Mouse (Mus musculus): ENCODE results near the gene Gm15517. TPM values are rescaled to one million over a fixed set of nuclear protein-coding genes. Genes with fewer than 3 reads are reported as not detected.

The Gm15517 gene
- polyA plus RNA-seq (2012; rRNA removed): not detected in 2 replicates

DNA sequence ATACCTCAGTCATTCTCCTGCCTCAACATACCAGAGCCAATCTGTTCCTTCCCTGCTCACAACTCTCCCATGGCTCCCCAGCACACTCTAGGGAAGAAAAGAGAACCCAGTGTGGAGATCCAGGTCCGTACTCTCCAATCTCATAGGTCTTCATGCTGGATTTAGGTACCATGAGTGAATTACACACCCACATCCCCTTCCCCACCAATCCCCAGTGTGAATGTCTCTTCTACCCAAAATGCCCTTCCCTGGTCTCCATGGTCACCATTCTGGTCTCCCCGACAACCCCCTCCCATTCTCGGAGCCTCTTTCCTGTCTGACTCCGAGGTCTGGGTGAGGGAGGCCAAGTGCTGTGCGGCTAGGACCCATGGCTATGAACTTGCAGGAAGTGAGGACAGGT lies at the start of gene Gm15517:
Gene Gm15517 (plus strand): TSS at position 301 of the 400 bp plus-strand sequence.

DNA sequence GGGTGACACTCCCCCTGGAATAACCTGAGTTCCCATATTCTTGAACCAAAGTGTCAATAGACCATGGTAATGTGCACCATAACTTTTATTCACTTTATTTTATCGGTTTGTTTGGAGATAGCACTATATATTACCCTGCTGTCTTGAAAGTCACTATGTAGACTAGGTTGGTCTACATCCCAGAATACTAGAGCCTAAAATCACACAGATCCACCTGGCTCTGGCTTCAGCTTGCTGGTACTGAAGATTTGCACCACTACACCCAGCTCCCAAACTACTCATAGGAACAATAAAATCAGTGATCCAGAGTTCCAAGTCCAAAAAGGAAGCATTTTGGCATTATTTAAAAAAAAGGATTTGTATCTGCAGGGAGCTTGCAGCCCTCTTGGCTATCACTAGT lies 45.6 kb upstream of the Gm15517 start, which contains the start of gene Klk1b5:
Gene Klk1b5 (plus strand): TSS at position 301 of the 400 bp plus-strand sequence.

DNA sequence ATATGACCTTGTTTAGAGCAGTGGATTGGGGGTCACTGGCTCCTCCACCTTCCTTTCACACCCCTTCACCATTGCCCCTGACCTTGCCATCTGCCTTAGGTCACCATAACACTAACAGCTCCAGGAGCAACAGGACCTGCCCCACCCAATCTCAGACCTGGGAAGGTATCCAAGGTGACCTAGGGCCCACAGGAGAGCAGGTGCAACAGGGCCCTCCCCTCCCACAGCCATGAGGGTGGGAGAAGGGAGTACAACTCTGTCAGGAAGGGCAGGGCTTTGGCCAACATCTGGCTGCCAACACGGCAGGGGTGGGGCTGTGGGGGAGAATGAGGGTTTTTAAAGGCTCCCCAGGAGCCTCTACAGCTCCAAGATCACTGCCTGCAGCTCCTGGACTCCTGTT lies 36.2 kb upstream of the Gm15517 start, which contains the start of gene Klk1:
Gene Klk1 (plus strand): TSS at position 285 of the 400 bp plus-strand sequence.

DNA sequence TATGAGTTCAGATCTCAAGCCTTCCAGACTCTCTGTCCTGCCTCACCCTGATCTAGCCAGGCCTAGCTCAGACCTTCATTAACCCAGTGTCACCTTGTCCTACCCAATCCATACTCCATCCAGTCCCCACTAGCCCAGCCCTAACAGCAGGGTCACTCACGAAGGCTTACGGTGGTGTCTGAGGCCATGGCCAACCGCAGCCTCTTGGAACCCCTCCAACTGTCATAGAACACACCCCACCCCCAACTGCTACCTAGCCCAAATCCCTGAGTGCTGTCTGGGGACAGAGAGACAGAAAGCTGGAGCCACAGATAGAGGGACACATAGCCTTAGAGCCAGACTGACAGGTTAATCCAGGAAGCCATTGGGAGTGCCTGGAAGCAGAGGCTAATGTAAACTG lies 25.3 kb upstream of the Gm15517 start, which contains the start of gene Gm36864:
Gene Gm36864 (plus strand): TSS at position 269 of the 400 bp plus-strand sequence.

DNA sequence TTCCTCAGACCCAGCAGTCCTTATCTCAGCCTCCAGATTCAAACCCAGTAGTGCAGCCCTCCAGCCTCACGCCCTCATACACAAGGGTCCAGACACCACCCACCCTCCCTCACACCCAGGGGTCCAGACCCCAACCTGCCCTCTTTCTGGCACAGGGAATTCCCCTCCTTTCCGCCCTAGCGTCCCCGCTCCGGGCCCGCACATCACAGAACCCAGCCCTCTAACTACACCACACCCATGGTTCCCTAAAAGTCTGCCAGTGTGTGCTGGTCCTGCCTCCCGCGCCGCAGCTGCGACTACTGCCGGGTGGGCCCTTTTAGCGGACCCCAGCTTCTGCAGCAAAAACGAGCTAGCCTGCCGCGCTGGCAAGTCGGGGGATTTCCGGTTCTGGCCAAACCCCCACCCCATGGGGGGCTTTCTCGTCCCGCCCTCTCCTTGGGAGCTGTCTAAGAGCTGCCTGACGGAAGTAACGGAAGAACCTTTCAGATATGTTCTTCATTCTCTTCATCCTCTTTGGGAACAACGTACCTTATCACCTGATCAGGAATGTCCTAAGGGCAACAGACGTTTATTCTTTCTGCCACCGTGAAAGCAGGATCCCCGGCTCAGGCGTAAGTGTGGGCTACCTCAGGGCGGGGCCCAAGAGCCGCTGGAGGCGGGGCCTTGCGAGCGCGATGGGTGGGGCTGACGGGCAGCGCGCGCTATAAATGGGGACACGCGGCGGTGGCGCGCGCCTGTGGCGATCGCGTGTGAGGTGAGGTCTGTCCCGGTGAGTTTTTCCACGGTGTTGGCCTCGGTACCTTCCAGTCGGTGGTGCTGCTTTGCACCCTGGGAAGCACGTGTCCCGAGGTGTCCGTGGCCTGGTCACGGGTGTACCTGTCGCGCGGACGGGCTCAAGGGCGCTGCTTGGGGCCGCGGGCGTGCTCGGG lies 14.9 kb upstream of the Gm15517 start, which contains the start of the genes 1700028J19Rik and 2410002F23Rik:
Gene 1700028J19Rik (minus strand): TSS at position 641 of the 929 bp plus-strand sequence.
Gene 2410002F23Rik (plus strand): TSS at position 668 of the 929 bp plus-strand sequence.

DNA sequence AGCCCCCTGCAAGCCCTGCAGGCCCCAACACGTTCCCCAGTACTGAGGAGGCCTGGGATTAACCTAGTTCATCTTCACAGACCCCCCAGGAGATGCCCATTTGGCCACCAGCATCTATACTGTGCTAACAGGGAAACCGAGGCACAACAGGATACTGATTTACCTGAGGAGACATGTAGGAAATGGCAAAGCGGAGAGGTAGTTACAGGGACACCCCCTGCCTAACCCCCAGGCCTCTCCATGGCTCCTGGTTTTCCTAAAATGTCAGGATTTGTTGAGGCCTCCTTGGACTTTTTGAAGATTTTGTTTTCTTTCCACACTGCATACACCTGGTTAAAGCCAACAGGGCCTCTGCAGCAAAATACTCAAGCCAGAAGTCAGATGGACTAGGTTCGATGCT lies 4.0 kb upstream of the Gm15517 start, which contains the start of gene Acp4:
Gene Acp4 (minus strand): TSS at position 101 of the 400 bp plus-strand sequence.

DNA sequence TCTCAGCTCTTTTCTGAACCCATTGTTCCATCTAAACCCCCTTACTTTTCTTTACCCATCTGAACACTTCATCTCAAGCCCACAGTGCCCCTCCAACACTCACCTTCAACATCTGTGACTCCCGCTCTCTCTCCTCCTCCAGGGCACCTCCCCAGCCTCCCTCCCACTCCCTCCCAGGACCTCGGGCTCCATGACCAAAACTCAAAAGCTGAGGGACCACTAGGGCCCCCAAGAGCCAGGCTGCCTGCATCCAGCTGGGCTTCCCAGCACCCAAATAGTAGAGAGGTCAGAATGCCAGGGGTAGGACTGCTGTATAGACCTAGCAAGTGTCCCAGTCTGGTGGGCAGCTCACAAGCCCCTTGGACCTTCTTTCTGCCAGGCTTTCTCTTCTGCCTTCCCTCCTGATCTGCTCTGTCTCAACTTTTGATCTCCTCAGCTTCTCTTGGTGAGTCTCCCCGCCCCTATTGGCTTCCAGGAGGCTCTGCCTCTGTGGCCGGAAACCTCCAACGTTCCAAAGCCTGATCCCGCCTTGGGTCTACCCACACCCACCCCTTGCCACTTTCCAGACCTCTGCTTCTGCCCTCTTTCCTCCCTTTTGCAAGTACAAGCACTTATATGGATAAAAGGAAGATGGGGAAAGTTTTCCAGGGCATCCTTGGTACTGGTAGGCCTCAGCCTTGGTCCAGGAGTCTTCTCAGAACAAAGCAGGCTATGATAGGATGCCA lies 45.4 kb downstream of the Gm15517 start, which contains the start of gene Clec11a:
Gene Clec11a (minus strand): TSS at position 387 of the 725 bp plus-strand sequence.

DNA sequence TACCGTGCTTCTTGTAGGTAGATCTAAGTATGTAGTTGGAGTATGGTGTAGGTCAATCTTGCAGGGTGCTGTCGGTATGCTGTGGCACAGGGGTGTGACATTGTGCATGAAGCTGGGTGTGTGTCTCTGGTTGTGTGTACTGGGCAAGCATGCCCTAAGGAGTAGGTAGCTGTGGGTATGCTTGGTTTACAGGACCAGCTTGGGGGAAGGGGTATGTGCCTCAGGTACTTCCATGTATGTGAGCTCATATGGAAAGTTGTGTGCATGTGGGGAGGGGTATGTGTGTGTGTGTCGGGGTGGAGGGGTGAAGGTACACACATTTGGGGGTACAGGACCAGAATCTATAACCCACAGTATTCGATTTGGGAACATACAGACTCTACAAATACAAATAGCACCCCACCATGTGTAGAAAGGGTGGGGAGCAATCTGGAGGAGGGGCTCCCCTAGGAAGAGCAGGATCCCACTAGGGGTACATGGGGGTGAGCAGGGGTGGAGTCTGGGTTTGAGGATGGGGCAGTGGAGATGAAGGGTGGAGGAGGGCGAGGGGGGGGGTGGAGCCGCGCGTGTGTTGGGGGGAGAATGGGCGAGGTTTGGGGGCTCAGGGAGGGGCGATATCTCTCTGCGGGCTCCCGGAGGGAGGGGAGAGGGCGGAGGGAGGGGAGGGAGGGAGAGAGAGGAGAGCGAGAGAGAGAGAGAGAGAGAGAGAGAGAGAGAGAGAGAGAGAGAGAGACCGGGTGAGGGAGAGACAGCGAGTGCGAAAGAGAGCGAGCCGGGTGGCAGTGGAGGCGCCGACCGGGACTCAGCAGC lies 48.4 kb downstream of the Gm15517 start, which contains the start of gene Shank1:
Gene Shank1 (plus strand): TSS at position 779 of the 810 bp plus-strand sequence.

Other genes starting within 250 kb of the Gm15517 start
- gene Klk1b26, start 249.3 kb upstream of the Gm15517 start, polyA plus RNA-seq (2012; rRNA removed): not detected in 2 replicates
- gene Klk1b27, start 209.2 kb upstream of the Gm15517 start, polyA plus RNA-seq (2012; rRNA removed): 1.3 and 2.2 TPM in 2 replicates
- gene Klk1b21, start 159.1 kb upstream of the Gm15517 start, polyA plus RNA-seq (2012; rRNA removed): 10.8 and 17.1 TPM in 2 replicates
- 1.5 TPM in 1 of 2 replicates, not detected in the other for gene Klk1b22, start 148.8 kb upstream of the Gm15517 start, polyA plus RNA-seq (2012; rRNA removed)
- gene Klk1b16, start 124.7 kb upstream of the Gm15517 start, polyA plus RNA-seq (2012; rRNA removed): not detected in 2 replicates
- gene Klk1b24, start 73.2 kb upstream of the Gm15517 start, polyA plus RNA-seq (2012; rRNA removed): 4.4 and 5.6 TPM in 2 replicates
- gene Klk1b3, start 63.3 kb upstream of the Gm15517 start, polyA plus RNA-seq (2012; rRNA removed): not detected in 2 replicates
- gene Klk1b4, start 54.0 kb upstream of the Gm15517 start, polyA plus RNA-seq (2012; rRNA removed): not detected in 2 replicates
- gene Klk1b5, start 45.5 kb upstream of the Gm15517 start, polyA plus RNA-seq (2012; rRNA removed): 0.15 and 0.29 TPM in 2 replicates
- 10.3 and 15.0 TPM in 2 replicates for gene Klk1, start 36.1 kb upstream of the Gm15517 start, polyA plus RNA-seq (2012; rRNA removed)
- not detected in 2 replicates for gene Gm36864, start 25.3 kb upstream of the Gm15517 start, polyA plus RNA-seq (2012; rRNA removed)
- 1.7 and 1.9 TPM in 2 replicates for gene 1700028J19Rik, start 14.8 kb upstream of the Gm15517 start, polyA plus RNA-seq (2012; rRNA removed)
- gene 2410002F23Rik, start 14.7 kb upstream of the Gm15517 start, polyA plus RNA-seq (2012; rRNA removed): 302 and 308 TPM in 2 replicates
- gene Acp4, start 4.1 kb upstream of the Gm15517 start, polyA plus RNA-seq (2012; rRNA removed): 0.14 and 0.29 TPM in 2 replicates
- gene Clec11a, start 45.5 kb downstream of the Gm15517 start, polyA plus RNA-seq (2012; rRNA removed): 17.9 and 24.7 TPM in 2 replicates
- gene Shank1, start 48.8 kb downstream of the Gm15517 start, polyA plus RNA-seq (2012; rRNA removed): 1.6 and 1.7 TPM in 2 replicates
- gene Syt3, start 122.7 kb downstream of the Gm15517 start, polyA plus RNA-seq (2012; rRNA removed): 5.9 and 6.5 TPM in 2 replicates
- gene 1700008O03Rik, start 124.4 kb downstream of the Gm15517 start, polyA plus RNA-seq (2012; rRNA removed): 2.6 and 2.8 TPM in 2 replicates
- 12.9 and 15.2 TPM in 2 replicates for gene Lrrc4b, start 167.6 kb downstream of the Gm15517 start, polyA plus RNA-seq (2012; rRNA removed)
- 0.46 and 2.6 TPM in 2 replicates for gene Aspdh, start 203.9 kb downstream of the Gm15517 start, polyA plus RNA-seq (2012; rRNA removed)
- gene Josd2, start 206.5 kb downstream of the Gm15517 start, polyA plus RNA-seq (2012; rRNA removed): 224 and 234 TPM in 2 replicates
- 430 and 453 TPM in 2 replicates for gene Emc10, start 235.1 kb downstream of the Gm15517 start, polyA plus RNA-seq (2012; rRNA removed)
- 19.1 and 24.1 TPM in 2 replicates for gene Fam71e1, start 235.1 kb downstream of the Gm15517 start, polyA plus RNA-seq (2012; rRNA removed)